Mouse (Mus musculus) induced T-regulatory cell, adult 2 months (primary cell): ENCODE measurements around the gene Amigo1.

Source experiments
- DNase-seq: peaks from one replicate; pipeline ENCODE4 v3.0.0-alpha.2; 2012; ENCODE audit warnings: low read depth

Gene Amigo1

DNA sequence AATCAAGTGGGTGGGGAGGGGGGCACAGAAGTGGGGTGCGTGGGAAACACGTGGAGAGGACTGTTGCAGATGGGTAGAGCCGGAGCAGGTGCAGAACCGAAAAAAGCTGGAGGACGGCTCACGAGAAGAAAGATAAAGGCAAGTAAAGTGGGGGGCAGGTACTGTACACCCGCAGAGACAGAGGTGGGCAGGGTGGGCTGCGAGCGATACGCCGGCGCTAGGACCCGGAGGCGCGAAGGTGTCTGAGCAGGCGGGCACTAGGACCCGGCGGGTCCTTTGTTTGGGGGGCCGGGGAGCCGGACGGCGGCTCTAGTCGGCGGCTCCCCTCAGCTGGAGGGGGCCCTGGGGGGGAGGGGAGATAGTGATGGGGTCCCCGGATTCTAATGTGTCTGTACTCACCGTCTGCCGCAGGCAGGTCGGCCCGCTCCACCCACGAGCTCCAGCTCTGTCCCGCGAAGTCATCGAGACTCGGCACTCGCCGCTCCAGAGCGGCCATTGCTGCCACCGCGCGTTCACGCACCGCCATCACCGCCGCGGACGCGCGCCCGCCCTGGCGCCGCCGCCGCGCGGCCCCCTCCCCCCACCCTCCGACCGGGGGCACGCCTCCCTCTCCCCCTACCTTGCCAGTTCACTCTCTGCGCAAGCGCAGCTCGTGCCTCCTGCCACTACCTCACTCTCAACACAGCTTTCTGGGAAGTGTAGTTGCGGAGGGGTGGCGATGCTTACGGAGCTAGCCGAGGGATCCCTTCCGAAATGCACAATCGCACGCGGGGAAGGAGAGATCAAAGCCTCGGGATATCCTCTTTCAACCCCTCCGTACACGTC, 24.0 kb downstream of the Amigo1 start:
- DNase-seq, result peak; percentile 98

DNA sequence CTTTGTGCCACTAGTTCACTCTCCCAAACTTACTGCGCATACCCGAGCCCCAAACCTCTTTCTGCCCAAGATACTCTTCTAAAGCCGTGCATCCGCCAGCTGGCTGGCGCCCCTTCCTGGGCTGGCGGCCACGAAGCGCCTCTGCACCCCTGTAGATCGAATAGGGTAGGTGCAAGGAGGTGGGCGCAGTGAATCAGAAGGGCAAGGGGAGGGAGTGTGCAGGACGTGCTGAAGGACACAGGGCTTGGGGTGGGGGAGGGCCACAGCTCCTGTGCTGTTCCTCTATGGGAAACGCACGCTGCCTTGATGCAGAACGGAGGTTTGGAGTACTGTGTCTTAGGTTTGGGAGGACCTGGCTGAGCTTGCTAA, 24.6 kb downstream of the Amigo1 start, which contains the start of gene Atxn7l2:
Gene Atxn7l2, minus strand, starts transcription at position 164 of the 369 bp plus-strand sequence.
- DNase-seq, result no peak

DNA sequence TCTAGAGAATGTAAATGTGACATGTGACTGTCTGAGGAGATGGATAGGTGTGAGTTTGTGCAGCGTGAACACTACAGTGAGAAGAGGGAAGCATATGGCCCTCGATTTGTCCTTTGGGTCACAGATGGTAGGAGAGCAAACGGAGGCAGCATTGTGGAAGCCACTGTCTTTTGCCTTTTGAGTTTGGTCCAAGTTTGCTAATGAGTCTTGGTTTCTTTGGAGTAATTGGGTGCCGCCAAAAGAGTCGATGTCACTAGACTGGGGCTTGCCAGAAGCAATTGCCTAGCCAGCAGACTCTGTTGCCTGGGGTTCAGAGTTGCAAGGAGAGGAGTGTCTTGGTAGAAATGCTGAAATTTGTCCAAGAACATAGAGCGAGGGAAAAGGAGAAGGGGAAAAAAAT, 25.7 kb downstream of the Amigo1 start:
- no peak for DNase-seq

- peak; percentile 35 for DNase-seq
These were observed 26.3 kb downstream of the Amigo1 start for GRCm38 (mm10) chr3:108212406-108212805.

DNA sequence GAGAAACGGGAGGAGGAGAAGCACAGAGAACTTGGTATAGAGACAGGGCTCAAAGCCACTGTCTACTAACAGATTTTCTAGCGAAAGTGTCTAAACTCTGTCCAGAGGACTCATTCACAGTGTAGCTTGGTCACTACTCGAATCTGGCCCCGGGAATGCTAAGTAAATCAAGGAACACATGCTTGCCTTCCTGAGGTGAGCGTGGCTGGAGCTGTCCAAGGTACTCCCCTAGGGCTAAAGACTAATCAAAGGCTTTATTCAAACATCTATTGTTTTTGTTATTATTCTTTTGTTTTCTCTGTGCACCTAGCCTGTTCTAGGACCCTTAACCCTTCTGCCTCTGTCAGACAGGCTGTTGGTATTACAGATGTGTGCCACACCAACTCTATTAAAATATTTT, 28.6 kb downstream of the Amigo1 start:
- DNase-seq, result no peak

GRCm38 (mm10) chr3:108220661-108221060, 34.5 kb downstream of the Amigo1 start:
- DNase-seq, result no peak

- DNase-seq, result no peak
These were observed 39.8 kb downstream of the Amigo1 start for GRCm38 (mm10) chr3:108225711-108226557.

- DNase-seq, result peak; percentile 57
These were observed 40.6 kb downstream of the Amigo1 start, which contains the start of gene Sypl2 for GRCm38 (mm10) chr3:108226558-108227350. Sypl2 (minus strand) TSS chr3:108226648.

GRCm38 (mm10) chr3:108227521-108227920, 41.4 kb downstream of the Amigo1 start:
- DNase-seq, result no peak

DNA sequence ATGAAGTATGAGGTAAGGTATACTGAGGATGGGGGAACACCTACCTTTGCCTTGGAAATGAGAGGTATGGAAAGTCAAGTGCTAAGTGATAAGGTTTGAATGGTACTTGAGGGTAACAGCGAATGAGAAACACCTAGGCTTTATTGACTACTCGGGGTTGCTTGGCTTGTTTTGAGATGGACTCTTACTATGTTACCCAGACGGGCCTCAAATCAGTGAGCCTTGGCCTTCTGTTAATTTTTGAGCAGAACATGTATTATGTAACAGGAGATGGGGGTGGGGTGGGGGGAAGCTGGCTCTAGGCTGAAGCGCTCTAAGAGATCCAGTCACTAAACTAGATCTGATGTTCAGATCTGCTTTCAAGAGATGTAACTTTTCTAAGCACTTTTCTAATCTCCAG, 45.5 kb downstream of the Amigo1 start:
- no peak for DNase-seq

GRCm38 (mm10) chr3:108237474-108238102, 51.5 kb downstream of the Amigo1 start:
- DNase-seq, result peak; percentile 31

- no peak for DNase-seq
These were observed 55.2 kb downstream of the Amigo1 start for GRCm38 (mm10) chr3:108241243-108241839.
